Mouse (Mus musculus) hindbrain, postnatal 0 days (tissue): ENCODE data around the gene Tpcn1. TPM values are rescaled to one million over a fixed set of nuclear protein-coding genes. Genes with fewer than 3 reads are reported as not detected.

Experiments used
- ATAC-seq: fragments of 200-750 bp; cut with Nextera tagmentation; 2 replicates; pipeline ENCODE4 v1.8.0; 2017; ENCODE audit warnings: mild to moderate bottlenecking, moderate TSS enrichment, moderate library complexity
- DNase-seq: peaks from one replicate; pipeline ENCODE4 v3.0.0-alpha.2; 2015; ENCODE audit warnings: low spot score
- H3K27ac ChIP-seq: fragments of 300-500 bp; sonication (generic); 2 replicates; pipeline ENCODE4 v1.5.1; 2014; ENCODE audit warnings: mild to moderate bottlenecking
- H3K27me3 ChIP-seq: fragments of 300-500 bp; sonication (generic); 2 replicates; pipeline ENCODE4 v1.6.1; 2014; ENCODE audit warnings: low read length, mixed read lengths; ENCODE audit not compliant: insufficient read depth
- H3K36me3 ChIP-seq: fragments of 300-500 bp; sonication (generic); 2 replicates; pipeline ENCODE4 v1.6.1; 2014; ENCODE audit warnings: low read length, mixed read lengths; ENCODE audit not compliant: insufficient read depth
- H3K4me1 ChIP-seq: fragments of 300-500 bp; sonication (generic); 2 replicates; pipeline ENCODE4 v1.6.1; 2014; ENCODE audit warnings: antibody characterized with exemption, low read length, mixed read lengths; ENCODE audit not compliant: insufficient read depth
- H3K4me2 ChIP-seq: fragments of 300-500 bp; sonication (generic); 2 replicates; pipeline ENCODE4 v1.6.1; 2014; ENCODE audit warnings: low read depth, mild to moderate bottlenecking, low read length, moderate library complexity, mixed read lengths
- H3K4me3 ChIP-seq: fragments of 300-500 bp; sonication (generic); 2 replicates; pipeline ENCODE4 v1.5.1; 2014; ENCODE audit warnings: low read length
- H3K9ac ChIP-seq: fragments of 300-500 bp; sonication (generic); replicated peaks from 2 replicates; pipeline ENCODE4 v1.6.1; 2014; ENCODE audit warnings: mild to moderate bottlenecking, low read length, moderate library complexity, mixed read lengths
- H3K9me3 ChIP-seq: fragments of 300-500 bp; sonication (generic); 2 replicates; pipeline ENCODE4 v1.6.1; 2016; ENCODE audit warnings: low read length, mixed read lengths
- CTCF ChIP-seq: IDR thresholded peaks from 2 replicates; pipeline ENCODE4 v1.5.1; 2016; ENCODE audit warnings: antibody characterized with exemption, control low read depth, low read depth
- WGBS: fragments of 180-500 bp; shearing (Covaris S2); extraction: QIAGEN DNeasy Blood & Tissue Kit; methylation state at CpG from one replicate; pipeline ENCODE4 v1.1.7; 2014; 5-methylcytosine and 5-hydroxymethylcytosine counted together
- polyA plus RNA-seq: library from polyadenylated mRNA; unstranded; fragments of >200 nt; fragmentation: Nextera tagmentation; extraction: Ambion mirVana; gene quantifications from 2 replicates; pipeline ENCODE4 v1.2.1, GENCODE M21; 2015
- total RNA-seq: library from RNA; depleted of rRNA; stranded (reverse); fragments of >200 nt; gene quantifications from 2 replicates; pipeline ENCODE4 v1.2.3, GENCODE M21; 2014; rRNA removed

Tpcn1 gene
- total RNA-seq (24.5 and 30.7 TPM in 2 replicates), polyA plus RNA-seq (15.4 and 16.1 TPM in 2 replicates)

DNA sequence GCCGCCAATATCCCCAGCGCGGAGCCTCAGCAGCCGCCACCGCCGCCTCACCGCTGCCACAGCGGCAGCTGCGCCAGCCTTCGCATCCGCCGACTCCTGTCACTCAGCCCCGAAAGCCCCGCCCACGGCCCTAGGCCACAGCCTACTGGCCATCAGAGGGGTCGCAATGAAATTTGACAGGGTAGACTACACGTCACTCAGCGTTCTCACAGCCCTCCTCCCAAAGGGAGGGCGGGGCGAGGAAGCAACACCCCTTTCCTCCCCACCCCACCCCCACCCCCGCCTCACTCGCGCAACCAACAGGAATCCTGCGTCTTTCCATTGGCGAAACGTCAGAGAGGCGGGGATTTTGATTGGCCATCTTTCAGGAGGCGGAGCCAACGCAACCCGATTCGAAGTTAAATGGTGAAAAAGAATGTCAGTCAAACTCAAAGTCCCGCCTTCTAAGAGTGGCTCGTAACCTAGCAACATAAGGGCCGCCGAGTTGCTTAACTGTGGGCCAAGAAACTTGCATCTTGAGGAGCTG is at the start of gene Tpcn1, which contains the start of gene Iqcd:
Gene Tpcn1 (minus strand): TSS at position 105 of the 526 bp plus-strand sequence.
Gene Iqcd (plus strand): TSS at position 448 of the 526 bp plus-strand sequence.
- peak; percentile 39; the same call in 1 of the 2 replicates for TF ChIP-seq CTCF
- H3K4me1 ChIP-seq, result peaks cover 16% of the 10 kb centered on the region
- H3K4me3 ChIP-seq, result peak within 1 kb of the TSS; percentile 81
- H3K36me3 ChIP-seq, result no peaks in the 10 kb centered on the region
- no peaks in the 10 kb centered on the region for H3K9me3 ChIP-seq
- H3K4me2 ChIP-seq, result peak within 1 kb of the TSS; percentile 93
- H3K27ac ChIP-seq, result peak within 1 kb of the TSS; percentile 76; the same call in 1 of the 2 replicates
- WGBS, result 0% methylated on average over 33 of the region's 35 CpGs
- no peaks in the 10 kb centered on the region for H3K27me3 ChIP-seq
- DNase-seq (peak; percentile 100), ATAC-seq (peak; percentile 99)
- peak within 1 kb of the TSS; percentile 72 for H3K9ac ChIP-seq

DNA sequence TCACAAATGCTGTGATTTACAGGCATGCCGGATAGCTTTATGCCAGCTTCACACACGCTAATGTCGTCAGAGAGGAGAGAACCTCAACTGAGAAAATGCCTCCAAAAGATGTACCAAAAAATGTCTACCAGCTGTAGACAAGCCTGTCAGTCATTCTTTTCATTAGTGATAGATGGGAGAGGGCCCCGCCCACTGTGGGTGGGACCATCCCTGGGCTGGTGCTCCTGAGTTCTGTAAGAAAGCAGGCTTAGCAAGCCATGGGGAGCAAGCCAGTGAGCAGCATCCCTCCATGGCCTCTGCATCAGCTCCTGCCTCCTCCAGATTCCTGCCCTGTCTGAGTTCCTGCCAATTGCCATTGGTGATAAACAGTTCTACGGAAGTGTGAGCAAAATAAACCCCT is 47.2 kb upstream of the Tpcn1 start:
- TF ChIP-seq CTCF, result no peak
- ATAC-seq, result no peak
- H3K9me3 ChIP-seq, result no peaks in the 10 kb centered on the region

DNA sequence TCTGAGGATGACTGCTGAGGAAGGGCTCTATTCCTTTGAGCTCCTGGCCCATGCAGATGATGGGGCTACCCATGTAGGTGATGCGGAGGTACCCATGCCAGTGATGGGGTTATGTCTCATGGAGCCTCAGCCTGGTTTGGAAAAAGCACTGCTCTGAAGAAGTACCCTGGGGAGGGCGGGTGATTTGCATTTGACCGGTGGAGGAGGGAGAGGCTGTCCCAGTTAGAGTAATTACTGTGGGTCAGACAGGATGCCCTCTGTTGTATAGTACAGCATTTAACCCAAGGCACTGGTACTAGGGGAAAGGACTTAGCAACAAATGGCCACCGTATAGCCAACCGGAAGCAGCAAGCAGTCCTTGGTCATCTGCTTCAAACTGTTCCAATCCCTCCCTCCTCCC is 46.4 kb upstream of the Tpcn1 start:
- no peak for TF ChIP-seq CTCF
- no peak overlapping the region for H3K27ac ChIP-seq
- whole genome bisulfite sequencing, result 44% methylated on average over 5 of the region's 5 CpGs
- H3K27me3 ChIP-seq, result no peaks in the 10 kb centered on the region
- no peaks in the 10 kb centered on the region for H3K36me3 ChIP-seq
- ATAC-seq (no peak), DNase-seq (no peak)
- H3K9ac ChIP-seq, result no peak overlapping the region
- H3K4me1 ChIP-seq, result 0 out of 2 replicates have a peak, but pooled peaks cover 3% of the 10 kb centered on the region
- no peak overlapping the region for H3K4me3 ChIP-seq
- no peak overlapping the region for H3K4me2 ChIP-seq
- H3K9me3 ChIP-seq, result no peaks in the 10 kb centered on the region

More for the DNA sequence above, 47.2 kb upstream of the Tpcn1 start:
- H3K27ac ChIP-seq, result no peak overlapping the region
- no peaks in the 10 kb centered on the region for H3K36me3 ChIP-seq
- 0 out of 2 replicates have a peak, but pooled peaks cover 3% of the 10 kb centered on the region for H3K4me1 ChIP-seq
- 81% methylated on average over 5 of the region's 5 CpGs for WGBS
- no peaks in the 10 kb centered on the region for H3K27me3 ChIP-seq
- no peak overlapping the region for H3K4me3 ChIP-seq
- H3K9ac ChIP-seq, result no peak overlapping the region
- H3K4me2 ChIP-seq, result no peak overlapping the region
- DNase-seq, result no peak

GRCm38 (mm10) chr5:120634131-120634530 is 45.7 kb upstream of the Tpcn1 start, which contains the start of gene Cfap73:
Cfap73 (minus strand) TSS chr5:120634235.
- DNase-seq (no peak), ATAC-seq (no peak)
- Histone ChIP-seq H3K4me1 (0 out of 2 replicates have a peak, but pooled peaks cover 3% of the 10 kb centered on the region), H3K27ac (no peak within 1 kb of the TSS), H3K9me3 (no peaks in the 10 kb centered on the region), H3K9ac (no peak within 1 kb of the TSS), H3K4me3 (no peak within 1 kb of the TSS), H3K27me3 (no peaks in the 10 kb centered on the region), H3K4me2 (no peak within 1 kb of the TSS), H3K36me3 (no peaks in the 10 kb centered on the region)
- no peak for TF ChIP-seq CTCF
- WGBS, result 46% methylated on average over 9 of the region's 9 CpGs

- Histone ChIP-seq H3K4me2 (no peak overlapping the region), H3K27me3 (no peaks in the 10 kb centered on the region), H3K4me1 (0 out of 2 replicates have a peak, but pooled peaks cover 3% of the 10 kb centered on the region), H3K4me3 (no peak overlapping the region), H3K9me3 (no peaks in the 10 kb centered on the region), H3K9ac (no peak overlapping the region), H3K27ac (no peak overlapping the region), H3K36me3 (peaks cover 6% of the 10 kb centered on the region)
- 88% methylated on average over 5 of the region's 5 CpGs for WGBS
- TF ChIP-seq CTCF, result peak; percentile 41
- ATAC-seq (no peak), DNase-seq (no peak)
Observed at GRCm38 (mm10) chr5:120631892-120632291, 43.4 kb upstream of the Tpcn1 start.

- ATAC-seq (no peak), DNase-seq (peak; percentile 50)
- Histone ChIP-seq H3K27me3 (no peaks in the 10 kb centered on the region), H3K9ac (no peak overlapping the region), H3K4me3 (peak overlapping the region; percentile 7; the same call in 1 of the 2 replicates), H3K27ac (no peak overlapping the region), H3K4me1 (0 out of 2 replicates have a peak, but pooled peaks cover 3% of the 10 kb centered on the region), H3K4me2 (peak overlapping the region; percentile 40), H3K36me3 (peaks cover 11% of the 10 kb centered on the region), H3K9me3 (no peaks in the 10 kb centered on the region)
- WGBS, result 7% methylated on average over 29 of the region's 29 CpGs
- no peak for TF ChIP-seq CTCF
Observed at GRCm38 (mm10) chr5:120631128-120631527, 42.7 kb upstream of the Tpcn1 start.

- DNase-seq (peak; percentile 57), ATAC-seq (no peak)
- TF ChIP-seq CTCF, result no peak
- H3K9me3 ChIP-seq, result no peaks in the 10 kb centered on the region
- no peak overlapping the region for H3K9ac ChIP-seq
- no peaks in the 10 kb centered on the region for H3K4me1 ChIP-seq
- no peak overlapping the region for H3K4me2 ChIP-seq
- H3K36me3 ChIP-seq, result peaks cover 32% of the 10 kb centered on the region
- H3K27ac ChIP-seq, result no peak overlapping the region
- H3K27me3 ChIP-seq, result no peaks in the 10 kb centered on the region
- no peak overlapping the region for H3K4me3 ChIP-seq
- WGBS, result 41% methylated on average over 7 of the region's 7 CpGs
Observed at GRCm38 (mm10) chr5:120628624-120629023, 40.2 kb upstream of the Tpcn1 start.
